Mouse (Mus musculus): ENCODE measurements around the gene 2310057J18Rik.
"Not testable (repeated sequence)": the region's sequence is repeated elsewhere in the genome, so short reads cannot be mapped to it uniquely, and the experiment has no call there.

The 2310057J18Rik gene

GRCm38 (mm10) chr10:28986203-28986602, at the start of gene 2310057J18Rik:
2310057J18Rik (minus strand) TSS chr10:28986303.
- no peak for DNase-seq (ENCODE audit: low read depth, low spot score)

DNA sequence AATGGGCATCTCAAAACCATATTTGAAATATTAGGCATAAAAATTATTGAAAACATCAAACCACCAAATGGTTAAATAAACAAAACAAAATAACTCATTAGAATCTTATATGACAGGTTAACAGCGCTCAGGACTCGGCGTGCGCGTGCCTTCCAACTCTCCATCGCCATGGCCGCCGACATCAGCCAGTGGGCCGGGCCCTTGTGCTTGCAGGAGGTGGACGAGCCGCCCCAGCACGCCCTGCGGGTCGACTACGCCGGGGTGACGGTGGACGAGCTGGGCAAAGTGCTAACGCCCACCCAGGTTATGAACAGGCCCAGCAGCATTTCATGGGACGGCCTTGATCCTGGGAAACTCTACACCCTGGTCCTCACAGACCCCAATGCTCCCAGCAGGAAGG, 43.9 kb upstream of the 2310057J18Rik start:
- DNase-seq (ENCODE audit: low read depth, low spot score) = not testable (repeated sequence)

DNA sequence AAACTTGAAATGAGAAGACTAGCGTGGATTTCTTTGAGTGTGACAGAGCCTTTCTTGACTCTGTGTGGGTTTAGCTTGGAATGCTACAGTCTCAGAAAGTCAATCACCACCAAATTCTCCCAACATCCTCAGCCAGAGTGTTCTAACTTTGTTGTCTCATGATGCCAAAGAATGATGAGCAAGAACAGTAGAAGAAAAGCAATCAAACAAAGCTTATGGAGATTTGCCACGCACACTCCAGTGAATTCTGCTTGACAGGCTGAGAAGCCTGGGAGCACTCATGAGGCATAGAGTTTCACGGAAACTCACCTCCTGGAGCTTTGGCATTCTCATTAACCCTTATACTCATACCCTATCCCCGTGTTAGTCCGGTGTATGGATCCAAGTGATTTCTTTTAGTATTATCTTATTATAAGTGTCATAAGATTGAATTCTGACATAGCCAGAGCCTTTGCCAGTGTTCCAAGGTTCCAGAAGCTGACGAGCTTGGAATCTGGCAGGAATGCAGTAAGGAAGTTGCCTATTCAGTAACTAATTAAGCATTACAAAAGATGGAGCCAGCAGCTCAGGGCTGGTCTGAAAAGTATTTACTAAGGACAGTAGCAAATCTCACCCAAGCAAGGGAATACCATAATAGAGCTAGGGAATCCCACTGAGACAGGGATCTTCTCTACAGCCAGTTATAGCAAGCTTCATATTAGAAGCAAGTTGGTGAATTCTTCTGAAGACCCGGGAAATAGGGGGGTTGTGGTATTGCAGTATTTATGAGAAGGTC, 33.6 kb upstream of the 2310057J18Rik start:
- DNase-seq (ENCODE audit: low read depth, low spot score) = no peak

GRCm38 (mm10) chr10:28997776-28998175, 11.7 kb upstream of the 2310057J18Rik start:
- DNase-seq (ENCODE audit: low read depth, low spot score) = no peak

GRCm38 (mm10) chr10:28988990-28989389, 2.9 kb upstream of the 2310057J18Rik start:
- DNase-seq (ENCODE audit: low read depth, low spot score) = no peak

GRCm38 (mm10) chr10:28968189-28968588, 17.9 kb downstream of the 2310057J18Rik start:
- no peak for DNase-seq (ENCODE audit: low read depth, low spot score)

- DNase-seq (ENCODE audit: low read depth, low spot score) = peak; percentile 16
Measured at GRCm38 (mm10) chr10:28955138-28955537, 31.0 kb downstream of the 2310057J18Rik start.

- DNase-seq (ENCODE audit: low read depth, low spot score) = no peak
Measured at GRCm38 (mm10) chr10:28954515-28954914, 31.6 kb downstream of the 2310057J18Rik start.
